In the genomic region with DNA sequence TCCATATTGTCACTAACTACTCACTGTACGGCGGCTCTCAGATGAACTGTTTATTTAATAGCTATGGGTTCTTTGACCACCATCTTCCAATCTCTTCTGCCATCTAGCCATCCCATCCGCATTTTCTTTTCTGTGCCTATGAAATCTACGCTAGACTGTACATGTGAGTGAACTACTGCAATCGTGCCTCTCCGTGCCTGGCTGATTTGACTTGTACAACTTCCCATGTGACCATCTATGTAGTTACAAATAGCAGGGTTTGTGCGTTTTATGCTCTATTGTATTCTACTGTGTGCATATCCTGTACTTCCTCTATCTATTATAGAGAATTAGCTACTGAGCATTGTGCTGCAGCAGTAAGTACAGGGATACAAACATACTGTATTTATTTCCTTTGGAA, we compare ENCODE assay signal across 27 mouse cellular contexts. TPM values are rescaled to one million over a fixed set of nuclear protein-coding genes. Genes with fewer than 3 reads are reported as not detected.
DNase-seq lines count a peak whose midpoint lies in the region; ATAC-seq lines count a peak whose summit lies in the region.
"Had no signal": no experiment of that assay in that cellular context is flagged by ENCODE, and none has a peak within 500 bp of the region (broad histone marks: within the 10 kb centered on the region; RNA-seq: fewer than 3 reads in every experiment).

No protein-coding gene starts in this region.

- no peak overlapping the region for H3K4me3 ChIP-seq in heart, embryonic 16.5 days (ENCODE audit: low read length)
- H3K4me3 ChIP-seq in liver, embryonic 12.5 days = no peak overlapping the region
- H3K4me3 ChIP-seq: embryonic facial prominence, embryonic 10.5 days; embryonic facial prominence, embryonic 12.5 days; forebrain, embryonic 13.5 days; forebrain, embryonic 15.5 days had no signal

- intact Hi-C loops in heart, postnatal 14 days (cut with DNase I) = no loop called here

- H3K36me3 ChIP-seq in heart, embryonic 16.5 days (ENCODE audit: control insufficient read depth, insufficient read depth) = no peaks in the 10 kb centered on the region
- no peaks in the 10 kb centered on the region for H3K36me3 ChIP-seq in liver, embryonic 12.5 days
- H3K36me3 ChIP-seq: embryonic facial prominence, embryonic 12.5 days; forebrain, embryonic 15.5 days; G1E had no signal

- peak overlapping the region; percentile 12; the same call in 1 of the 2 replicates for H3K27ac ChIP-seq in heart, embryonic 16.5 days (ENCODE audit: low read length)
- no peak overlapping the region for H3K27ac ChIP-seq in liver, embryonic 12.5 days
- H3K27ac ChIP-seq: embryonic facial prominence, embryonic 10.5 days; embryonic facial prominence, embryonic 12.5 days; forebrain, embryonic 13.5 days; forebrain, embryonic 15.5 days had no signal

- no peak overlapping the region for H3K9ac ChIP-seq in heart, embryonic 16.5 days (ENCODE audit: low read length)
- no peak overlapping the region for H3K9ac ChIP-seq in liver, embryonic 12.5 days
- H3K9ac ChIP-seq: embryonic facial prominence, embryonic 12.5 days; forebrain, embryonic 13.5 days; forebrain, embryonic 15.5 days; forebrain, postnatal 0 days had no signal

- WGBS in heart, embryonic 16.5 days = 83% methylated on average over 7 of the region's 7 CpGs
- WGBS in liver, embryonic 12.5 days (ENCODE audit: insufficient replicate concordance) = 72% methylated on average over 7 of the region's 7 CpGs

- no peaks in the 10 kb centered on the region for H3K27me3 ChIP-seq in heart, embryonic 16.5 days (ENCODE audit: control insufficient read depth, insufficient read depth, low read length)
- H3K27me3 ChIP-seq in liver, embryonic 12.5 days (replicated peaks) = no peaks in the 10 kb centered on the region
- H3K27me3 ChIP-seq: CH12.LX; embryonic facial prominence, embryonic 12.5 days; forebrain, embryonic 13.5 days; forebrain, embryonic 15.5 days; Patski had no signal

- no peaks in the 10 kb centered on the region for H3K9me3 ChIP-seq in heart, embryonic 16.5 days (replicated peaks; ENCODE audit: control insufficient read depth, low read length)
- no peaks in the 10 kb centered on the region for H3K9me3 ChIP-seq in liver, embryonic 12.5 days (replicated peaks)
- H3K9me3 ChIP-seq: embryonic facial prominence, embryonic 10.5 days; embryonic facial prominence, embryonic 12.5 days; forebrain, embryonic 15.5 days; G1E had no signal

- no peak for ATAC-seq in heart, embryonic 16.5 days (replicated peaks; ENCODE audit: extremely low read depth, insufficient read depth, low FRiP score)
- peak; percentile 50; the same call in 1 of the 2 replicates for ATAC-seq in neutrophil, adult 5-6 weeks (ENCODE audit: extremely low read depth, insufficient number of reproducible peaks, low FRiP score, poor library complexity, severe bottlenecking)
- ATAC-seq in liver, embryonic 12.5 days = no peak
- ATAC-seq: activated CD4-positive, CD25-positive, alpha-beta regulatory T cell, adult 4 months; CD4-positive, CD25-positive, alpha-beta regulatory T cell, adult 4 months; forebrain, embryonic 13.5 days; forebrain, embryonic 15.5 days; forebrain, postnatal 0 days; Patski had no signal

- H3K4me1 ChIP-seq in heart, embryonic 16.5 days (ENCODE audit: control insufficient read depth, insufficient read depth, low read length) = peaks cover 2% of the 10 kb centered on the region; the same call in 1 of the 2 replicates
- H3K4me1 ChIP-seq in liver, embryonic 12.5 days = peaks cover 4% of the 10 kb centered on the region; the same call in 1 of the 2 replicates

- H3K4me2 ChIP-seq in heart, embryonic 16.5 days (ENCODE audit: low read depth, low read length) = no peak overlapping the region
- H3K4me2 ChIP-seq in liver, embryonic 12.5 days = no peak overlapping the region
- H3K4me2 ChIP-seq: embryonic facial prominence, embryonic 12.5 days; forebrain, embryonic 13.5 days; forebrain, embryonic 15.5 days had no signal

- DNase-seq in heart, postnatal 14 days = no peak
- peak; percentile 44 to 50 for DNase-seq in B cell, adult 2 months
- DNase-seq in cerebellum, adult 18-20 months = no peak
- DNase-seq: adrenal gland, adult 8-10 months; adrenal gland, postnatal 14 days; adrenal gland, postnatal 36 days; cerebellum, adult 11-12 months; cerebellum, adult 8-10 months; cerebellum, adult 9-11 months; cerebellum, postnatal 14 days; forebrain, postnatal 0 days had no signal

RNA-seq across cellular contexts. Expression of a gene that starts 47.1 kb away (rescaled TPM):
- polyA plus RNA-seq in heart, embryonic 16.5 days (2015; fragmentation: Nextera tagmentation; extraction: Ambion mirVana) = not detected in 2 replicates
- not detected for total RNA-seq in heart, postnatal 14 days (2021)
- not detected in 2 replicates for total RNA-seq in neutrophil, adult 5-6 weeks (2017)
- polyA plus RNA-seq in liver, embryonic 12.5 days (2016; fragmentation: Nextera tagmentation; extraction: Ambion mirVana) = 0.06 TPM in 2 replicates
- total RNA-seq: adrenal gland, adult 18-20 months; adrenal gland, adult 8-10 months; adrenal gland, postnatal 14 days; adrenal gland, postnatal 36 days; CH12.LX; G1E had no signal
- polyA plus RNA-seq: activated CD4-positive, CD25-positive, alpha-beta regulatory T cell, adult 4 months; cortical plate, adult 2 months; embryonic facial prominence, embryonic 14.5 days; forebrain, embryonic 11.5 days; forebrain, embryonic 13.5 days; forebrain, embryonic 15.5 days; forebrain, postnatal 0 days; G1E; Patski had no signal

RNA-seq across cellular contexts. Expression of a gene that starts 59.7 kb away (rescaled TPM):
- polyA plus RNA-seq in heart, embryonic 16.5 days (2015; fragmentation: Nextera tagmentation; extraction: Ambion mirVana) = 30.2 and 31.8 TPM in 2 replicates
- total RNA-seq in heart, postnatal 14 days (2021) = 1 to 10 TPM; 6.3 to 6.4 TPM
- 34.5 and 36.0 TPM in 2 replicates for total RNA-seq in neutrophil, adult 5-6 weeks (2017)
- polyA plus RNA-seq in liver, embryonic 12.5 days (2016; fragmentation: Nextera tagmentation; extraction: Ambion mirVana) = 36.2 and 36.6 TPM in 2 replicates

Comparison
In these comparisons a context has a peak if more than half of its experiments do, and no peak if none do; other contexts are left out.
1. DNase-seq: peak in B cell, adult 2 months (2 of 2); none in heart, postnatal 14 days (0 of 2) and cerebellum, adult 18-20 months (0 of 2).